Mouse (Mus musculus) C2C12 (cell line): ENCODE results near the gene Olfr410.

ENCODE experiments used
- CEBPB ChIP-seq: IDR thresholded peaks from one replicate; pipeline ENCODE4 v1.6.1; 2011; ENCODE audit warnings: low read depth, mild to moderate bottlenecking, control low read depth, moderate library complexity
- CTCF ChIP-seq: IDR thresholded peaks from one replicate; pipeline ENCODE4 v1.5.1; 2011; ENCODE audit not compliant: control insufficient read depth, insufficient read depth, insufficient read length
- FOSL1 ChIP-seq: IDR thresholded peaks from one replicate; pipeline ENCODE4 v1.8.0; 2011; ENCODE audit warnings: mild to moderate bottlenecking, low read length; ENCODE audit not compliant: poor library complexity, insufficient read depth, severe bottlenecking
- MAX ChIP-seq: IDR thresholded peaks from one replicate; pipeline ENCODE4 v1.6.1; 2011; ENCODE audit warnings: mild to moderate bottlenecking, control low read depth
- MYOD1 ChIP-seq: IDR thresholded peaks from one replicate; pipeline ENCODE4 v1.6.1; 2011; ENCODE audit warnings: low read depth; ENCODE audit not compliant: control insufficient read depth, insufficient read length
- MYOG ChIP-seq: IDR thresholded peaks from one replicate; pipeline ENCODE4 v1.6.1; 2011; ENCODE audit not compliant: control insufficient read depth, insufficient read length; ENCODE audit errors: extremely low read depth
- USF1 ChIP-seq: IDR thresholded peaks from one replicate; pipeline ENCODE4 v1.6.1; 2011; ENCODE audit warnings: low read depth, mild to moderate bottlenecking, control low read depth, moderate library complexity

GRCm38 (mm10) chr11:74328781-74329180, 9.1 kb downstream of the Olfr410 start:
- TF ChIP-seq CTCF (no peak), MYOG (no peak), MAX (no peak), USF1 (no peak), CEBPB (no peak), MYOD1 (no peak), FOSL1 (no peak)
